Mouse (Mus musculus) heart, adult 18-20 months (tissue): ENCODE data around the gene Mapk8ip1. TPM values are rescaled to one million over a fixed set of nuclear protein-coding genes. Genes with fewer than 3 reads are reported as not detected.

ENCODE experiments used
- DNase-seq, 2 experiments: peaks; one replicate each; pipeline ENCODE4 v3.0.0; 2021 to 2022; ENCODE audit warnings: mixed read lengths in 1 of 2
- total RNA-seq, 2 experiments: library from RNA; stranded (reverse); gene quantifications; 2 replicates each; pipeline ENCODE4 v1.2.3; 2021

Mapk8ip1 gene
- total RNA-seq, 2 experiments from 2014 or later, result 3.2 to 3.7 TPM

DNA sequence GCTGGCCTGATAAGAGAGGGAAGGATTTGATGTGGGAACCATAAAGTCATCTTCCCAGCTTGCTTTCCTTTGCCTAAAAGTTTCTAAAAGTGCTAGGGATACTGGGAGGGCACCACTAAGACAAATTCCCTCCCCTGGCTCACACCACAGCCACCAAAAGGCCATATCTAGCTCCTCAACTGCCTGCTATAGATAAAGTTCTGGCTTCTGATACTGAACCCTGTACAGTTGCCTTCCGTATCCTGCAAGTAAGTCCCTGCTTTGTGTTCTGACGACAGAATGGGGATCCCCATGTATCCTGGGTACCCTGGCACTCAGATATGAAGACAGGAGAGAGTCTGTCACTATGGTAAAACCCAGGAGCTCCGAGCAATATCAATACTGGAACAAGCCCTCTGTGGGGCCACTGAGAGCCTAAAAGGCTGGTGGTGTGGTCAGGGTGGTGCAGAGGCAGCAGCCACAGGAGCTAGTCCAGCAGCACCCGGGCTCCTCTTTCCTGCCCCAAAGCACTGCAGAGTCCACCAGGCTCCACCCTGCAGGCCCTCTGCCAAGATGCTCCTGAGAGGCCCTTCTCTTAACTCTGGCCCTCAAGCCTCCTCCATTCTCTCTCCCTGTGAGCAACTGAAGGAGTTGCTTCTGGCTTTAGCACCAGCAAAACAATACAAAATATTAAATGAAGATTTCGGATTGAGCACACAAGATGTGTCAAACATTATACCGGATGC lies 10.7 kb downstream of the Mapk8ip1 start:
- DNase-seq, result peak; percentile 42 to 51

DNA sequence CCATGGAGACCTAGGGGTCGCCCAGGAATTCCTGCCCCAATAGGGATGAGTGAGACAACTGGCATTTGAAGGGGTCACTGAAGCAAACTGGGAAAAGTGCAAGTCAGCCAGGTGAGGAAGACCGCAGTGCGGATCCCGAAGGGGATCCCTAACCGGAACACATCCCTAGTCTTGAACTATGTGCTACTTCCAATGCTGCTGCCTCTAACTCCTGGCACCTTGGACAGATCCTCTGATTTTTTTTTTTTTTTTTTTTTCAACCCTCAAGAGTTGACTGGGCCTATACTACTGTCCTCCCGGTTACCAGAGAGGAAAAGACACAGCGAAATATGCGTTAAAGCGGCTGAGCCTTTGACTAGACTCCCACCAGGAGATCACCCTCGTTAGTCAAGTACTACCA lies 11.4 kb downstream of the Mapk8ip1 start:
- no peak for DNase-seq

DNA sequence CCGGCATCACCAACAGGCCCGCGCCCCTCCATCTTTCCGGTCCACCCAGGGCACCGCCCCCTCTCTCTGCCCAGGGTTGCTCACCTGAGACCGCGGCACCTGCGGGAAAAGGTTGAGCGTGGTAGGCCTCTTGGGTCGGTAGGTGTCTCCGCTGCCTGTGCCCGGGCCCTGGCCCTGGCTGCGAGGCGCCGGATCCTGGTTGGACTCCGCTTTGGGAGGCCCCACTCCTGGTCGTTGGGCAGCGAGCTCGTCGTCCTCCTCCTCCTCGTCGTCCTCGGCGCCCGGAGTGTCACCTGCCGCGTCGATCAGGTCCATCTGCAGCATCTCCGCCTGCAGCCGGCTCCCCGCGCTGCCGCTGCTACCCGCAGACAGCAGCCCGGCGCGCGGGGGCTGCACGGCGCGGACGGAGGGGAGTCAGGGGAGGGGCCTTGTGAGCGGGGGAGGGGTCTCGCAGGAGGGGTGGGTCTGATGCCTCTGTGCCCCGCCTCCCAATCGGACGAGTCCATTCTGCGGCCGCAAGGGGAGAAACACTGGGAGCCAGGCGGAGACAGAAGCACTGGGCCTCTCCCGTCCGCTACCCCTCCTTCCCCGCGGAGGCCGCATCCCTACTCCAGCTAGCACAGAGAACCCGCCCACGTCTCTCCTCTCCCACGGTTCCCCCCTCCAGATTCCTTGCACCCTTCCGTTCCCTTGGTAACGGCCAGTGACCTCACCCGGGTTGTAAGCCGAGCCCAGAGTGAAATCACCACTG lies 12.0 kb downstream of the Mapk8ip1 start:
- DNase-seq, result peak; percentile 86 to 91

DNA sequence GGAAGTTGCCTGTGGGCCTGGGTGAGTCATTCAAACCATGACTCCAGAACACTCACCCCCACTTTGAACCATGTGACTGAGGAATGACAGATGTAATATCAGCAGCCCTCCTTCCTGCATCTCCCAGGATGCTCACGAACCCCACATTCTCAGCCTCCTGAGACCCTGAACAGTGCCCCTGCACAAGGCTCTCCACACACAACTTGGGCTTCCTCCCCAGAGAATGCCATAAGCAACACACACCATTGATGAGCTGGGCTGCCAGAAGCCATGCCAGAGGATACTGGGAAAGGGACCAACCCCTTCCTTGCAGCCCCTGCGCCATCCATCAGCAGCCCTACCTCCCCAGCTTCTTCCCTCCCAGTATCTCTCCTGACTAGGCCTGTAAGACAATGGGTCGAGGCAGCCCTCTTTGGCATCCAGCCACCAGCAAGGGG lies 13.0 kb downstream of the Mapk8ip1 start:
- no peak for DNase-seq

DNA sequence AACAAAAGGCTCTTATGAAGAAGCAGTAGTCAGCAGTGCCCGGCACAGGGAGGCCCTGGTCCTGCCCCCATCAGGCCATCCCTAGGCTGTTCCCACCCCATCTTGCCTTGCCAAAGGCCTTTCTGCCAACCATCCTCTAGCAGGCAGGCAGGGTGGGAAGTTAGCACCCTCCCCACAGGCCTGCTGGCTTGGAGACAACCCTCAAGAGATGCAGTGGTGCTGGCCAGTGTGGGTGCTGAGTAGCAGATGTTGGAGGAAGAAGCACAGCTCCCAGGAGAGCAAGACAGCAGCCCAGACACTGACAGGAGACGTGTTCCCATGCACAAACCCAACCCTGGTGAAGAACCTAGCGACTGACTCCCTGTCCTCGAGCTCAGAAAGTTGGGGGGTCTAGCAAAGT lies 13.4 kb downstream of the Mapk8ip1 start:
- DNase-seq, result peak in 1 of 2 experiments; percentile 21

DNA sequence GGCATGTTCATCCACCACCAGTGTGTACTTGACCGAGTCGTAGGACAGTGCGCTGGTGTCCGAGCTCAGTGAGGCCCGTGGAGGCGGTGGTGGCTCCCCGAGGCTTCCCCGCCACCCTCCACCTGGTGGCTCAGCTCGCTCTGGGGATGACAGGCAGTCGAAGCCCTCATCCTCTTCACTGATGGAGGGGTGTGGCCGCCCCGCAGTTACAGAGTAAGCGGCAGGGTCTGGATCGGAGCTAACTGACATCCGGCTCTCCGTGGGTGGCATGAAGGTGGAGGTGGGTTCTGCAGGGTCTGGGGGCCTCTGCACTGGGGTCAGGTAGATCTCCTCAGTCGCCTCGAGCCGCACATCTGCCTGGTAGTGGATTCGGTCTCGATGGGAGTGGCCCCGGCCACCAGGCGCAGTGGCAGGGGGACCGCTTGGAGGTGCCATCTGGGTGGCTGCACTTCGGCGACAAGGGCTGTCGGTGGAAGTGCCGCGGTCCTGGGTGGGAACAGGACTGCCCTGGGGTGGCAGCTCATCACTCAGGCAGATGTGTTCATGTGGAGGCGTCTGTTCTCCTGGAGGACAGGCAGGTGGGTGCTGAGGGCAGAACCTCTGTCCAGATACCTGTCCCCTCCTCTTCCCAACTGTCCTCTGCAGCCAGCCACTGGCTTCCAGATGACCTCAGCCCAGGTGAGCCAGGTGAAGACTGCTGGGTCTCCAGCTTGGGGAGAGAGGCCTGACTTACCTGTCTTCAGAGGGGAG lies 14.1 kb downstream of the Mapk8ip1 start:
- DNase-seq, result no peak

DNA sequence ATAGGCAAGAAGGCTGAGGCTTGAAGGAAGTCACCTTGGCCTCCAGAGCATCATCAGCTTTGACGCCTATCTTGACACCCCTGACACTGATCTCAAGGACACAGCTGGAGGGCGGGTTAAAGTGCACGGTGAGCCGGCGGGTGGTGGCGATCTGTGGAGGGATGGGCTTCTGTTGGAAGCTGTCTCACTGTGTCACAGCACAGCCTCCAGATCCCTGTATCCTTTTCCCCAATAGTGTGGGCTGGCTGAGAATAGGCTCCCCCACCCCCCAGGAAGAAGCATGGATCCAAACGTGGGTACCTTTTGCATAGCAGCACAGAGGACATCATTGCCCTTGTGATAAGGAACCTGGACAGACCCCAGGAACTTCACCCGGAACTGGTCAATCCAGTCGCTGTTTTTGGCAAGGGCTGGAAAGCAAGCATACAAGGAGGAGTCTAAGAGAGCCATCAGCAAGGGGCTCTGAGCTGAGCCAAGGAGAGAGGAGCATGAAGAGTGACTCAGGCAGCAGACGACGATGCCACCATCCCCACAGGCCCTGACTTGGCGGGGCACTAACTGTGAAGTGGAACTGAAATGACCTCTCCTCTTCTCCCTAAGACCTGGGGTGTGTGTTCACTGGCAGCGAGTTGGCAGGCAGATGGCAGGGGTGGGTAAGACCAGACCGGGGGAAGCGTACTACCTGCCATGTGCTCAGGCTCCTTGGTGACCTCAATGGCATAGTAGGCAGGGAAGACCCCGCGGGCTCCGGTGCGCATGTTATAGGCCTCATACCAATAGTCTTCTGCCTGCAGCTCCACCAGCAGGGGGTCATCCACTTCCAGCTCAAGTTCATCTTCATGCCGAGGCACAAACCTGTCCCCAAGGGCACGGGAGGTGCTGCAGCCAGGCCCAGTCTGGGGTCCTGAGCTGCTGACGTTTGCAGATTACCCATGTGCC lies 15.7 kb downstream of the Mapk8ip1 start:
- no peak for DNase-seq

DNA sequence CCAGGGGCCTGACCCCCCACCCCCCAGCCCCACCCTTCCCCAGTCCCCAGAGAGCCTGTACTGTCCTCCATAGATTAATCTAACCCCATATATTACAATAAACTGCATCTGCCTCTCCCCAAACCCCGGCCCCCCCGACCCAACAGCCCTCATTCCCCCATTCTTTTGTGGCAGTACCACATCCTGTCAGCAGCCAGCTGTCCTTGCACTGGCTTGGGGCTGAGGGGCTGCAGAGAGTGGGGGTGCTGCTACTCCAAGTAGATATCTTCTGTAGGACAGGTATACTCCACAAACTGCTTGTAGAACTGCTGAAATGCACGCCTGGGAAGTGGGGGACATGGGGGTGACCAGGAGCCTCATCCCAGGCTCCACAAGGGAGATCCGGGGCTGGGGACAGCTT lies 17.0 kb downstream of the Mapk8ip1 start:
- DNase-seq, result no peak

DNA sequence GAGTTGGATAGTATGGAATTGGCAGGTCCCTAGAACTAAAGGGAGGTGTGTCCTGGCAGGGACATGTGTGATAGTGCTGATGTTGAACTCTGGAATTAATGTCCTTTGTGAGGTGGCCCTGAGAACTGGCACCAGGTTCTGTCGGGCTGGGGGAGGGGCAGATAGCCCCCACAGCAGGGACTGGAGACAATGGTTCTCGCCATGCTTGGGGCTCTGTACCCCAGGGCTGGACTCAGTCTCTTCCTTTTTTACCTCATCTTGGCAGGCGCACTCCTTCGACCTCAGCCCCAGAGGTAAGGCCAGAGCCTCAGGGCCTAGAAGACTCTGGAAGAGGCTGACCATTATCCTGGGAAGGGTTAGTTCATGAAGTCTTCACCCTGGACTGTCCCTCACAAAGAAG lies 18.3 kb downstream of the Mapk8ip1 start:
- no peak for DNase-seq

DNA sequence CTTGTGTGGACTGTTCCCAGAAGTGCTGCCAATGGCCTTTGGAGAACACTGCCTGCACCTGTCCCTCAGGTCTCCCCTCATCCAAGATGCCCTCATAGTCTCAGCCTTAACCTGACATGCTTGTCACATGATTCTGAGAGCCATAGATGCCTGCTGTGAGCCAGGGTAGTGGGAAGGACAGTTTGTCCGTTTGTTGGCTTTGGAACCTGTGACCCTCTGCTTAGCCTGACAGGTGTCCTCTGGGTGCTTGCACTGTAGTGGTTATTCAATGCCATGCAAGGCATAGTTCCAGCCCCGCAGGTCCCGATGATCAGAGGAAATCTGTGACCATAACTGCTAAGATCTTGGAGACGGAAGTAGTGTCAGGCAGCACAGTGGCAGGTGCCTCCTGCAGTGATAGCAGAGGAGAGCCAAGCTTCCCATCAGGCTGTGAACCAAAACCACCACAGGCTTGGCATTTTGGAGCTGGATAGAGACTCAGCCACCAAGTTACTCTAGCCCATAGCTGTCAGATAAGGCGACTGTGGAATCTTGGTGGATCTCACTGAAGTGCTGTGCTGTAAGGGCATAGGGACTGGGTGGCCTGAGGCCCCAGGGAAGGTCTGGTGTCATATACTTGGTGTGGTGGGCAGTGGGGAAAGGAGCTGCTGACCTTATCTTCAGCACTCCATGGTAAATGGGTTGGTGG lies 19.0 kb downstream of the Mapk8ip1 start, which contains the start of gene 1700029I15Rik:
Gene 1700029I15Rik (plus strand): TSS at position 638 of the 688 bp plus-strand sequence.
- no peak for DNase-seq

DNA sequence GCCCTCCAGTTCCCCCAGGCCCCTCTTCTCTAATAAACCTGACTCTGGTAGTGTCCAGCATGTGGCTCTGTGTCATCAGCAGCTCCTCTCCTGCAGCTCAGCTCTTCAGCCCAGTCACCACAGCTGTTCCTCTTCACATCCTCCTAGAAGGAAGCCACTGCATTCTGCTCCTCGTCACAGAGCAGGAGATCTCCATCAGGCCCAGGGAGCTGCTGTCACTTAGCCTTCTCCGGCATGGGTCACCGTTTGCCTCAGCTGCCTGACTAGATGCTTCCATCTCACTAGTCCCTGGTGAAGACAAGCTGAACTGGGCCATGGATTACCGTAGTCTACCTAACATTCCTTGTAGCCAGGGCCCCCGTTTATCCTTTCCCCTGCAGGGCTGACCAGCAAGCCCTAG lies 19.9 kb downstream of the Mapk8ip1 start:
- no peak for DNase-seq

DNA sequence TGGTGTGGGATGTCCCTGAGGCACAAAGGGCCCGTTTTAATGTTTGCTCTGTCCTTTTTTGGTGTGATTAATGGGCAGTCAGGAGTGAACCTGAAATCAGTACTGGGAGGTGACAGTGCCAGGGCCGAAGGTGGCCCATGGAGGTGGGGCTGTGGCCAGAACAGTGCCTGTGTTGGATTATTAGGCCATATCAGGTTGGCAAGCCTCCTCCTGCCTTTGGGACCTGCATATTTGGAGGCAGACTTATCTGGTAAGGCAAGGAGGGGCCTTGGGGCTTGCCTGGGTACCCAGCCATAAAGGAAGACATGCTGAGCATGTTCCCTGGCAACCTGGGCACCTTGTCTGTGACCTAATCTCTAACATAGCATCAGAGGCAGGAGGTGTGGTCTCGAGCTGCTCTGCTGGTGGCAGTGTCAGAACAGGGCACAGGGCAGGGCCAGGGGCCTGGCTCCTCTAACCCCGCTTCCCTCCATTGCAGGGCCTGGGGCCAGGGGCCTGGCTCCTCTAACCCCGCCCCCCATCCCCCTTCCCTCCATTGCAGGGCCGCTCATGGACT lies 20.5 kb downstream of the Mapk8ip1 start:
- DNase-seq, result no peak

DNA sequence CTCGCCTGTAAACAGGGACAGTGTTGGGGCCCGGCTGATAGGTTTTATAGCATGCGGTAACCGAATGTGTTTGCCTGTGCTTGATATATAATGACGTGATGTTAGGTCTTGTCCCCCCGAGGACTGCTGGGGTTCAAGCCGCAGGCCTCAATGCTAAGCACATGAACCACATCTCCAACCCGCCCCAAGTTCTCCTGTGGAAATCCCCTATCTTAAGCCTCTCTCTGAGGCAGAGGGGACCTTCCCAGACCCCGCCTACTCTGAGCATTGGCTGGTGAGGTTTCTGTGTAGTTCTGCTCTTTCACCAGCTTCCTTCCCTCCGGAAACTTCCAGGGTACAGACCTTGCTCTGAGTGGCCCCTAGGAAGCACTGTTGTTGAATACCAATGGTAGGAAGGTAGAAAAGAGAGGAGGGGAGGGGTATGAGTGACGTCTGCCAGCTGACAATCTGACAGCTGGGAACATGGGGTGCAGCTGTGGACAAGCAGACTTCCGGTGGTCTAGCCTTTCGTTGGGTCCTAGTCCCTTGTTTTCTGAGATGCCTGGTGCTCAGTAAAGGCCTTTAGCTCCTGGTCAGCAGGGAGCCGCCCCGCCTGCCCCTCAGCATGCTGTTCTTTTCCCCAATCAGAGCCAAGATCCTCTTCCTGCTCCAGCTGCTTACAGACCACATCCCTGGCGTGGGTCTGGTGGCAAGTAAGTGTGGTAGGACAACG lies 21.1 kb downstream of the Mapk8ip1 start:
- peak in 1 of 2 experiments; percentile 22 for DNase-seq

DNA sequence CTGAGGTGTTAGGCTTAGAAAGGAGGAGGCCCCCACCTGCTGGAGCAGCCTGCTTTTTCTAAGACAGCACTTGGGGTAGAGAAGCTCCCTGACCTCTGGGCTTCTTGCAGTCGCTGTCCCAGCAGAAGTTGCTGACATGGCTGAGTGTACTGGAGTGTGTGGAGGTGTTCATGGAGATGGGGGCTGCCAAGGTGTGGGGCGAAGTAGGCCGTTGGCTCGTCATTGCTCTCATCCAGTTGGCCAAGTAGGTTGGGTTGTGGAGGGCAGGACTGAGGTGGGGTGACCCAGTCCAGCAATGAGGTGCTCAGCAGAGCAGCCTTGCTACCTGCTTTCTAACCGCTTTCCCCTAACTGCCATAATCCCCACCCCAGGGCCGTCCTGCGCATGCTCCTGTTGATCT lies 23.7 kb downstream of the Mapk8ip1 start:
- DNase-seq, result no peak

DNA sequence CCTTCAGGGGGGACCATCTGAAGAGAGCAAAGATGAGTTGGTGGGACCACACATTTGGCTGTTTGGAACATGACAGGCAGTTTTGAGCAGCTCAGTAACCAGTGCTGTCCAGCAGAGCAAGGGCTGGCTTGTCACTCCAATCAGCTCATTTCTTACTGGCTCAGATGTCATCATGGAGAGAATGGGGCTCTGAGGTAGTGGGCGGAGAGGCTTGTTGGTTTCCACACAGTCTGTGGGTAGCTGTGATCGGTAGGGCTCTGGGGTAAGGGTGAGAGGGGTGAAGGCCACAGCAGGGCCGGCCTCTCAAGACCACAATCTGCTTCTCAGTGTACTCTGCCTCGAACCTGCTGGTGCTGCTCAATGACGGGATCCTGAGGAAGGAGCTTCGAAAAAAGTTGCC lies 24.8 kb downstream of the Mapk8ip1 start:
- no peak for DNase-seq

DNA sequence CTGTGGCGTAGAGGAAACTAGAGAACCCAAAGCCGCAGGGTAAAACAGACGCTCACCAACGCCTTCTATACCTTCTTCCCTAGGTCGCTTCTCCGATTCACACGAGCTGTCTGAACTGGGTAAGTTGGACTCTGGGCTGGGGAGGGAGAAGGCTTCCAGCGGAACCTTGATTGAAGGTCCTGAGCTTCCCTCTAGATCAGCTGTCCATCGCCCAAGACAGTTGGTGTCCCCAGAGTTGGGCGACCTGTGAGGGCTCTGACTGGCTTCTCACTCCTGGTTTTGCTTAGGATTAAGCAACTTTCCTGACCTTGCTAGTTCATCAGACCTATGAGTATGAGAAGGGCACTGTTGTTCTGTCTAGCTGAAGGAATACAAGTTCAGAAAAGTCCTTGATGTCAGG lies 25.3 kb downstream of the Mapk8ip1 start:
- no peak for DNase-seq

DNA sequence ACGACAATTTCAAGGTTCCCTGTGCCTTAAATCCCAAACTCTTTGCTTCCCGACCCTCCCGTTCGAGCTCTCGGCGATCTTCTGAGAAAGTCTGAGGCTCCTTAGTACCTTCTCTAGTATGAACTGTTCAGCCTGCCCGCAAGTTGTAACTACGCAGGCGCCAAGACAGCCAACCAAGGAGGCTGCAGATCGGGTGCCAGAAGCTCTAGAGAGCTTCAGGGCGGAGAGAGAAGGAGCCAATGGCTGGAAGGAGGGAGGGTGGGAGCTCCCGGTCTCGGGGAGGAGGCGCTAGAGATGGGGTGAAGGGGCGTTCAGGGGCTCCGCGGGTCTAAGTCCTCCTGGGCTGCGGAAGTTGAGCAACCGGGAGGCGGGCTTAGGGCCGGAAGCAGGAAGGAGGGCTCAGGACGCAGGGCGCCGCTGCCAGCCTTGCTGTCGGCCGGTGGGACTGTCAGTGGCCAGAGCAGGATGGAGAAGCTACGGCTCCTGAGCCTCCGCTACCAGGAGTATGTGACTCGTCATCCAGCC lies 25.9 kb downstream of the Mapk8ip1 start:
- DNase-seq, result peak; percentile 95 to 99

DNA sequence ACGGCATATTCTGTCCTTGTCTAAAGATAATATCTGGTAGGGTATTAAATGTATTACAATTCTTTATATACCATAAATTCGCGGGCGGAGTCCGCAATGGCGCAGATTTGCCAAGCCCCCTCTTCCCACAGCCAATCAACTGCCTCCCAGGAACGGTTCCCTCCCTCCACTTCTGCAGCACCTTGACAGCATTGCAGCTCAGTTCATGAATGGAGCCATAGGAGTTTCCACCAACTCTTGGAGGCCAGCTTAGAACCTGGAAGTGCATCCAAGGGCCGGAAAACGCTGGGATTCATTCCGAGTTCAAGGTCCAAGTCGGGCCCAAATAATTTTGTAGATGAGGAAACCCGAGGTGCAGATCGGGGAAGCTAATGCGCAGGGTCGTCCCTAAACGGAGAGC lies 26.5 kb downstream of the Mapk8ip1 start, which contains the start of the genes Pex16 and Large2:
Gene Pex16 (plus strand): TSS at position 163 of the 400 bp plus-strand sequence.
Gene Large2 (minus strand): TSS at position 356 of the 400 bp plus-strand sequence.
- peak; percentile 51 to 59 for DNase-seq

DNA sequence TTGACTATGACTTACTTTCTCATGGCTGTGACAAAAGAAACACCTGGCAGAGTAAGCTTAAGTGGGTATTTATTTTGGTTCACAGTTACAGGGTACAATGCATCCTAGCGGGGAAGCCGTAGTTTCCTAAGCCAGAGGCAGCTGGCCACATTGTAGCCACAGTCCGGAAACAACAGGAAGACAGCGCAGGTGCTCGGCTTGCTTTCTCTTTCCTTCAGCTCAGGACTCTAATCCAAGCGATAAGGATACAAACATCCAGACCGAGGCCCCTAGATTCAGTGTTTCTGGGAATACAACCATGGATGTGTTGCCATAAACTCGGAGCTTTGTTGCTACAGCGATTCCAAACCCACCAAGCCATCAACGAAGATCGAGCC lies 27.6 kb downstream of the Mapk8ip1 start:
- no peak for DNase-seq
